Mouse (Mus musculus) heart, postnatal 10 days (tissue): Measurements from ENCODE around the gene Susd4. TPM values are rescaled to one million over a fixed set of nuclear protein-coding genes. Genes with fewer than 3 reads are reported as not detected.
A peak's percentile ranks its signal among the peaks of the same experiment; 100 is the strongest.

Experiments used
- DNase-seq, 2 experiments: peaks; one replicate each; pipeline ENCODE4 v3.0.0; 2021
- intact Hi-C: fragments of 180-260 bp; cut with DNase I; formaldehyde crosslinking; loops from one replicate; pipeline ENCODE4 v1.15.1; 2025
- total RNA-seq, 2 experiments: library from RNA; stranded (reverse); gene quantifications; 2 replicates each; pipeline ENCODE4 v1.2.3; 2021

The Susd4 gene
- total RNA-seq, 2 experiments from 2014 or later = 0.93 to 0.97 TPM

DNA sequence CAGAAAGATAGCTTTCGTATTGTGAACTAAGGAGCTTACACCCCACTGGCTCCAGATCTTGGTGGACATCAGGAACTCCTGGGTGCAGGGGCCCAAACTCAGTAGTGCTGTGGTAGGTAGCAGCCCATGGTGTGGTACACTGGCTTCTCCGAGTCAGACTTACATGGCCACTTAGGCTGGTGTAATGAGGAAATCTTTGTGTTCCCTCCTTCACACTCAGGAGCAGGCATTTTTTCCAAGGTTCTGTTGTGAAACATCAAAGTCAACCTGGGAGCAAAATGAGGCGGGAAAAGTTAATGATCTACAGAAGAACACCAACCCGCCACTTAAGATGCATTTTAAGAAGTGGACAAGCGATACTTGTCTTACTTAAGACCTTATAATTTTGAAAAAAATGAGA, 21.8 kb downstream of the Susd4 start:
- no peak for DNase-seq
- intact Hi-C loops = no loop called here

DNA sequence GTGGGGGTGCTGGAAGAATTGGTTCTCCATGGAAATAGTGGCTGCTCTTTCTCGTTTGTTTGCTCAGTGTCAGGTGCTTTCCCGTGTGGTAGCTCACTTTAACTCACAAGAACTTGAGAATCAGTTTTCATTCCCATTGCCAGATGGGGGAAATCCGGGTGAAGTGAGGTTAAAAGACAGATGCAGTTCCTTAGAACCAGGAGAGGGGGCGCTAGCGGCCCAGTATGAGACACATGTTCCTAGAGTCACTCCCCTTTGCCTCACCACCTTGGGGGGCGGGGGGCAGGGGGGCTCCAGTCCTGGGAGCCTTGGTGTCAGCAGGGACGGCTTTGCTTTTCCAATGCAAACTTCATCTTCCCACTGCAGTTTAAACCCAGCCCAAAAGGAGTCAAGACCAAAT, 23.4 kb downstream of the Susd4 start:
- intact Hi-C loops = no loop called here
- DNase-seq = no peak

DNA sequence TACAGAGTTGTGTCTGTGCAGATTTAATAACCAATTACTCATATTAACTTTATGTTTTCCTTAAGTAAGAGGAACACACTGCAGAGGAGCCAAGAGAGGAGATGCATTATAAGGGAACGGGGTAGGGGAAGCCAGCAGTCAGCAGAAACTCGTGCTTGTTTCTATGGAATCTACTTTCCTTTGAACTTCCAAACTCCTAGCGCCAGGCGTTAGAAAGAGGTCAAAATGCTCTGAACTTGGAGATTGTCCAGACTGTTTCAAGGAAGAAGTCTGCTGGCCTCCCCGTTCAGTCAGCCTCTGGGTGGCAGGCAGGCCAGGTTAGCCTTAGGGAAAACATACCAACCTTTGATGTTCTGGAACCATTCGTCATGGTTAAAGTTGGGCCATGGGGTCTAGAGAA, 25.2 kb downstream of the Susd4 start:
- intact Hi-C loops = no loop called here

GRCm38 (mm10) chr1:182792521-182793071, 28.9 kb downstream of the Susd4 start:
- intact Hi-C loops = loop anchor here (2.0 to 5.0 kb wide), 2 partner anchors 130 to 232 kb away; no protein-coding TSS in a partner anchor

More for the DNA sequence above, 25.2 kb downstream of the Susd4 start:
- no peak for DNase-seq

DNA sequence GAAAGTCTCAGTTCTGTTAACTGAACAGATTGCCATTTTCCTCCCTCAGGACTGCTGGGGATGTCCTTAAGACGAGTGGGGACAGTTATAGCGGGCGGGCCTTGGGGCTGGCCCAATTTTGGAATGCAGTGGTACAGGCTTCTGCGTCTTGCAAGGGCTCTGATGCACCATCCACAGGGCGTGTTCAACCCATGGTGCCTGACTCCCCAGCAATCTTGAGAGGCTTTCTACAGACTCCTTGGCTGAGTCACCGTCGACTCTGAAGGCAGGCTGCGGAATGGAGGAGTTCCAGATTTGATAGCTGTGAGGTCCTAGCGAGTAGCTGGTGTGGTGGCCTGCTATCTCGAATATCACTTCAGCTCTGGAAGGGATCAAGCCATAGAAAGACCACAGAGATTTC, 30.6 kb downstream of the Susd4 start:
- intact Hi-C loops = loop anchor here (5.0 kb wide), 1 partner anchor 132 kb away; no protein-coding TSS in a partner anchor

More at GRCm38 (mm10) chr1:182792521-182793071, 28.9 kb downstream of the Susd4 start:
- DNase-seq = peak; percentile 75 to 84

GRCm38 (mm10) chr1:182794628-182795027, 31.0 kb downstream of the Susd4 start:
- intact Hi-C loops = loop anchor here (5.0 kb wide), 2 partner anchors 132 to 163 kb away; no protein-coding TSS in a partner anchor
- DNase-seq = no peak

More for the DNA sequence above, 30.6 kb downstream of the Susd4 start:
- no peak for DNase-seq

- intact Hi-C loops = loop anchor here (5.0 kb wide), 1 partner anchor 160 kb away; no protein-coding TSS in a partner anchor
- DNase-seq = no peak
These were observed 33.4 kb downstream of the Susd4 start for GRCm38 (mm10) chr1:182797048-182797447.

GRCm38 (mm10) chr1:182801590-182801989, 37.9 kb downstream of the Susd4 start:
- DNase-seq = no peak
- intact Hi-C loops = no loop called here

- intact Hi-C loops = no loop called here
- DNase-seq = no peak
These were observed 39.2 kb downstream of the Susd4 start for GRCm38 (mm10) chr1:182802891-182803290.

DNA sequence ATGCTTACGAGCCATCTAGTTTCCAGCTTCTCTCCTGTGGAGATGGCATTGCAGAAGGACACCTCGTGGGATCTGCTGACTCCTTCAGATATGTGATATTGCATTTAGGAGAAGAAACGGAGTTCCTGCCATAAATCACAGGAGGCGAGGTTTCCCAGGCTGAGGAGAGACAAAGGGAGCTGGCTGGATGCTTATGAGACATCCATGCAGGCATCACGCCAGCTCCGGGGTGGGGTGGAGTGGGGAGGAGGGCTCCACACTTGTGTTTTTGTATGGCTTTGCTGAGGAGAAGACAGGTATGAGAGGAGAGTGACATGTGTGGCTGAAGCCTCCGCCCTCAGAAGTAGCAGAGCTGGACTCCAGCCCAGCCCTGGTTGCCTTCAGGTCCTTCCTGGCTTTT, 50.3 kb downstream of the Susd4 start:
- intact Hi-C loops = no loop called here

GRCm38 (mm10) chr1:182814566-182814965, 50.9 kb downstream of the Susd4 start:
- no peak for DNase-seq
- intact Hi-C loops = no loop called here

More for the DNA sequence above, 50.3 kb downstream of the Susd4 start:
- no peak for DNase-seq

- intact Hi-C loops = no loop called here
- no peak for DNase-seq
These were observed 53.4 kb downstream of the Susd4 start for GRCm38 (mm10) chr1:182817106-182817505.

DNA sequence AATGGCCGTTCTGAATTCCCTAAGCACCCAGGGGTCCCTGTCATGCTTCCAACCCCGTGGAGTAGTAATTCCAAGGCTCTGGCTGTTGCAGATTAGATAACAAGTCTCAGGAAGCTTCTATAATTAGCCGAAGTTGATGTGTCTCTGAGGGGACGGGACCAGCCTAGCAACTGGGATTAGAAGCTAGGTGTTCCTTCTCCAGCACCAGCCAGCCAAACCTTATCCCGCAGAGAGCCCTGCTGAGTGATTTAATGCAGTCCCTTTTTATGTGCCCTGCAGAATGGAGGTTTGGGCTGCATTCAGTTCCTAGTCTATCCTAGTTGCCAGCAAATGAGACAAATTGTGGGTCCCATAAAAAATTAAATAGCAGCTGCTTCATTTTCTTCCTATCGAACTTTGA, 54.0 kb downstream of the Susd4 start:
- no peak for DNase-seq
- intact Hi-C loops = no loop called here

- intact Hi-C loops = no loop called here
- DNase-seq = no peak
These were observed 55.3 kb downstream of the Susd4 start for GRCm38 (mm10) chr1:182818931-182819330.

GRCm38 (mm10) chr1:182822729-182823128, 59.1 kb downstream of the Susd4 start:
- no peak for DNase-seq
- intact Hi-C loops = no loop called here

DNA sequence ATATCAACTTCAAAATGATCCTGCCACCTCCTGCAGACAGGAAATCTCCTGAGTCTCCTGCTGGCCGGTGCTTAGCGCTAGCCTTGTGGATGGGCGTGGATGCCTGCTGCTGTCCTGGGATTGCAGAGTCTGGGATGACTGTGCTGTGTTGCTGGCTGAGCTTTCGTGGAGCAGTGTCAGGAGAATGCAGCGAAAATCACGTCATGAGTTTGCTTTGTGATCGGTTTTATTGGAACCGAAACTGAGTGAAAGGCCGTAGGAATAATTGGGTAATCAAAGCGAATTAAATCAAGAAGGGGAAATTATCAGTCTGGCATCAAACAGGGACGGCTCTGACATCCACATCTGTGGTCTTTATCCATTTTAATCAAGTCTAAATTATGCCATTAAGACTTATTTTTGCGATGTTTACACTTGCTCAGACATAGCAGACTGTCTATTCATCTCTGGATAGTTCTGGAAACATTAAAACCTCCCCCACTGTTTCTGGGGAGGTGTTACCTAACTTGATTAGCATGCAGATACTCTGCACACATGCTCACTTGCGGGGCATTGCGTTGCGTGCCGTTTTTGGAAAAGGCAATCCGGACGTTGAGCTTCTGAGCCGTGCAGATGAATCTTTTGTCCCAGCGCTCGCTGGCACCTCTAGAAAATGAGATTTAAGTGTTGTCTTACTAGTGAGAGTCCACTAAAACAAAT, 60.2 kb downstream of the Susd4 start:
- DNase-seq = no peak
- intact Hi-C loops = no loop called here

DNA sequence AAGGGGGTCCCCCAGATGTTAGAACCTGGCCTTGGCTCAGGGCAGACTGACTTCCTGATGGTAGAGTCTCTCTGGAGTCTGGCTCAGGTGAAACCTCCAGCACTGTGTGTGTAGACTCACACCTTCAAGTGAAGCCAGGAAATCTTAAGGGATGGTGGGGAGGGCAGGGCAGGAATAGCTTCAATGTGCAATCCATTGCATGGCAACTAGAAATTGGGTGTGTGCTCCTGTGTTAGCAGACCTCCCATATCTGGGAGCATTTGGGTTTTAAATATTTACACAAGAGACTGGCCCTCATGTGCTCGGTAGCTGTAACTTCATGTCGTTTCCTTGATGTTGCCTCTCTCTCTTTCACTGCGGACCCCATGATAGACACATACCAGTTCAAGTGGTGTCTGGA, 62.9 kb downstream of the Susd4 start:
- DNase-seq = no peak
- intact Hi-C loops = no loop called here

GRCm38 (mm10) chr1:182838061-182838460, 74.4 kb downstream of the Susd4 start:
- intact Hi-C loops = no loop called here
- DNase-seq = no peak

GRCm38 (mm10) chr1:182839332-182839929, 75.8 kb downstream of the Susd4 start:
- intact Hi-C loops = no loop called here
- peak in 1 of 2 experiments; percentile 11 for DNase-seq

DNA sequence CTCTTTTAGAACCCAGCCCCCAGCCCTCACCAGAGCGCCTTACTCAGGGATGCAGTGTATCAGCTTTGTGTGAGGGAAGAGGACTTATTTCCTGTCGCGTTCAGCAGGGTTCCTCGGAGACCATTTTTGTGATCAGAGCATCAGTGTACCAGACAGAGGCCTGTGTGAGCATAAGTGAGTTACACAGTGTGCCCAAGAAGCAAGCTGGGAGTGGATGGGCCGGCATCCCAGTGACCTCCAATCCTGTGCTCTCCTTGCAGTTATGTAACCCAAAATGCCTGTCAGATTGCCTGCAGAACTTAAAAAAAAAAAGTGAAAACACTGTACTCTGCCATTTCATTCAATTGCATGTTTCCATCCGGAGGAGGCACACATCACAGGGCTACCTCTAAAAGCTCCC, 76.4 kb downstream of the Susd4 start:
- peak in 1 of 2 experiments; percentile 17 for DNase-seq
- intact Hi-C loops = no loop called here

DNA sequence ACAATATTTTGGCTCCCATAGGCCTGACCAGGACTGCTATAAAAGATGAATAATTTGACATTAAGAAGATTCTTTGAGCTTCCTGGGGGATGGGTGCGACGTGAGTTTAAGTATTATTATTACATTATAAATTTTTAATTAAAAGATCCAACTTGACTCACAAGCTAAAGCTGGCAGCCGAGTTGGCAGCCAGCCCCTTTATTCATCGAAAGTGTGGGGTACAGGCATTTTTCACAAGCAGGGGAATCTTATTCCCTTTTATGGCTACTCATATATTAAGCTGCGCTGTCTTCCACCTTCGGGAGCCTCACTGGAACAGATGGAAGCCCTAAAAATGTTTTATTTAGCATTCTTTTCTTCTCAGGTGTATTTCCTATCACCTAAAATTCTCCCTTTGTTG, 76.9 kb downstream of the Susd4 start:
- DNase-seq = no peak
- intact Hi-C loops = no loop called here

DNA sequence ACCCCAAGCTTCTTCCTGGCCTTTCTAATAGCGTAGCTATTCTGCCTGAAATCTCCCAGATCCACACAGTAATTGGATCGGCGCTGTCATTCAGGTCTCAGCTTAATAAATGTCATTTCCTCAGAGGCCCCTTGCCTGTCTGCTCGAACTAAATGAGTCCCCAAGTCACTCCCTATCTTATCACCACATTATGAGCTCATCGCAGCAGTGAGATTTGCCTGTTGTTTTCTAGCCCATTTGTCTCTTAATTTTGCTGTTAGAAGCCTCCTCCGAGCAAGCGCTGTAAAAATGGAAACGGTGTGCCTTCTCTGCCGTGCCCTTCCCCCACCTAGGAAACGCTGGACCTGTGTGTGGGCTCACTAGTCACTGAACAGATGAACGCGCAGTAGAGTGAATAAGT, 85.9 kb downstream of the Susd4 start:
- intact Hi-C loops = no loop called here

More for the DNA sequence above, 85.9 kb downstream of the Susd4 start:
- DNase-seq = no peak
